Mouse (Mus musculus) layer of hippocampus, adult 18-20 months (tissue): ENCODE measurements around the gene BC030499. TPM values are rescaled to one million over a fixed set of nuclear protein-coding genes. Genes with fewer than 3 reads are reported as not detected.

ENCODE experiments used
- DNase-seq, 2 experiments: peaks; one replicate each; pipeline ENCODE4 v3.0.0; 2022; ENCODE audit warnings: low spot score in 2 of 2
- total RNA-seq, 2 experiments: library from RNA; stranded (reverse); gene quantifications; 2 replicates each; pipeline ENCODE4 v1.2.3; 2021

BC030499 gene
- total RNA-seq, 2 experiments from 2014 or later, result 7.4 TPM

- no peak for DNase-seq
Measured at GRCm38 (mm10) chr11:78344890-78345715, 54.5 kb downstream of the BC030499 start.

GRCm38 (mm10) chr11:78345801-78346200 lies 55.2 kb downstream of the BC030499 start:
- no peak for DNase-seq

Other genes with a start within 250 kb of the BC030499 start
- gene Eral1, start 210.5 kb upstream of the BC030499 start, total RNA-seq, result 10 to 100 TPM; 19.2 to 19.7 TPM
- 10 to 100 TPM; 29.7 to 30.5 TPM for gene Fam222b, start 196.2 kb upstream of the BC030499 start, total RNA-seq
- 1 to 10 TPM; 8.3 to 9.8 TPM for gene Traf4, start 125.3 kb upstream of the BC030499 start, total RNA-seq
- gene Nek8, start 114.2 kb upstream of the BC030499 start, total RNA-seq, result 1 to 10 TPM; 2.6 to 4.1 TPM
- gene Tlcd1, start 114.1 kb upstream of the BC030499 start, total RNA-seq, result 10 to 100 TPM; 16.8 to 17.5 TPM
- 100 to 1,000 TPM; 770 to 803 TPM for gene Rpl23a, start 107.3 kb upstream of the BC030499 start, total RNA-seq
- 10 to 100 TPM; 22.5 to 25.8 TPM for gene Rab34, start 102.4 kb upstream of the BC030499 start, total RNA-seq
- gene Proca1, start 97.4 kb upstream of the BC030499 start, total RNA-seq, result 1 to 10 TPM; 3.4 to 4.4 TPM
- gene Sdf2, start 45.1 kb upstream of the BC030499 start, total RNA-seq, result 10 to 100 TPM; 65.5 to 71.2 TPM
- gene Supt6, start 44.9 kb upstream of the BC030499 start, total RNA-seq, result 100 to 1,000 TPM; 123 to 126 TPM
- 100 to 1,000 TPM; 183 to 188 TPM for gene 2610507B11Rik, start 29.1 kb upstream of the BC030499 start, total RNA-seq
- 1 to 10 TPM; 5.7 to 7.1 TPM for gene Spag5, start 10.7 kb downstream of the BC030499 start, total RNA-seq
- 100 to 1,000 TPM; 856 to 892 TPM for gene Aldoc, start 32.1 kb downstream of the BC030499 start, total RNA-seq
- gene Pigs, start 37.6 kb downstream of the BC030499 start, total RNA-seq, result 10 to 100 TPM; 59.0 to 62.0 TPM
- 10 to 100 TPM; 33.0 to 33.5 TPM for gene Unc119, start 52.6 kb downstream of the BC030499 start, total RNA-seq
- not detected for gene Foxn1, start 95.7 kb downstream of the BC030499 start, total RNA-seq
- not detected for gene Slc13a2, start 131.4 kb downstream of the BC030499 start, total RNA-seq
- gene Slc46a1, start 174.9 kb downstream of the BC030499 start, total RNA-seq, result 10 to 100 TPM; 10.9 to 11.7 TPM
- 10 to 100 TPM; 36.1 to 38.8 TPM for gene Sarm1, start 206.9 kb downstream of the BC030499 start, total RNA-seq
- gene Vtn, start 208.2 kb downstream of the BC030499 start, total RNA-seq, result 10 to 100 TPM; 52.7 to 53.9 TPM
- 1 to 10 TPM; 5.3 to 5.7 TPM for gene Sebox, start 212.6 kb downstream of the BC030499 start, total RNA-seq
- 10 to 100 TPM; 44.8 to 47.1 TPM for gene Tmem199, start 221.3 kb downstream of the BC030499 start, total RNA-seq
- 100 to 1,000 TPM; 118 to 119 TPM for gene Poldip2, start 221.4 kb downstream of the BC030499 start, total RNA-seq
- 10 to 100 TPM; 29.1 to 29.8 TPM for gene Tnfaip1, start 245.5 kb downstream of the BC030499 start, total RNA-seq
- gene Ift20, start 245.5 kb downstream of the BC030499 start, total RNA-seq, result 10 to 100 TPM; 73.8 to 78.2 TPM